Mouse (Mus musculus): ENCODE results near the gene Ahsg.

DNA sequence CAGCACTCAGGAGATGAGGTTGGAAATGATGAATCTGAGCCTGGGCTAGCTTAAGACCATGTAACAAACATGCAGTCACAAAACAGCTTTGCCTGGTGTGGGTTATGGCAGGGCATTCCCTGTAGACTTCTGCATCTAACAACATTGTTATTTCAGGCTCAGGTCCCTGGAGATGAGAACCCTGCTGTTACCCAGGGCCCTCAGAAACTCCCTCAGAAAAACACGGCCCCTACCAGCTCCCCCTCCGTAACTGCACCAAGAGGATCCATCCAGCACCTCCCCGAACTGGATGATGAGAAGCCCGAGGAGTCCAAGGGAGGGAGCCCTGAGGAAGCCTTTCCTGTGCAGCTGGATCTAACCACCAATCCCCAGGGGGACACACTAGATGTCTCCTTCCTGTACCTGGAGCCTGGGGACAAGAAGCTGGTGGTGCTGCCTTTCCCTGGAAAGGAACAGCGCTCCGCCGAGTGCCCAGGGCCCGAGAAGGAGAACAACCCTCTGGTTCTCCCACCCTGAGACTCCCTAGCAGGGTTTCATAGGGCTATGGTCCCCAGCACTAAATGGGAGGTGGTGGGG is 48.1 kb downstream of the Ahsg start:
- TF ChIP-seq E2F4 (IDR thresholded peaks at IDR 0.05; ENCODE audit: insufficient replicate concordance, low read depth, low read length) (no peak), MXI1 (IDR thresholded peaks at IDR 0.05; ENCODE audit: low read depth, low read length) (no peak), CTCF (conservative IDR thresholded peaks at IDR 0.05 in 1 of 2, IDR thresholded peaks at IDR 0.05 in 1 of 2; ENCODE audit: low read depth in 2 of 2, low read length in 2 of 2) (no peak), MAX (IDR thresholded peaks at IDR 0.05; ENCODE audit: low read length) (no peak), USF1 (IDR thresholded peaks at IDR 0.05; ENCODE audit: low read depth, low read length) (no peak)

Data from CH12.LX (cell line).